22 mouse cellular contexts compared by ENCODE assay signal in genomic region chr16:95550496-95550895, GRCm38 (mm10). TPM values are rescaled to one million over a fixed set of nuclear protein-coding genes. Genes with fewer than 3 reads are reported as not detected.
DNase-seq lines count a peak whose midpoint lies in the region; ATAC-seq and TF ChIP-seq lines count a peak whose summit lies in the region.
"Had no signal": no experiment of that assay in that cellular context is flagged by ENCODE, and none has a peak within 500 bp of the region (broad histone marks: within the 10 kb centered on the region; RNA-seq: fewer than 3 reads in every experiment).

No protein-coding gene starts in this region.

- no peak for DNase-seq in heart, embryonic 10.5 days (ENCODE audit: low spot score)
- DNase-seq in heart, adult 9 months (ENCODE audit: low spot score in 2 of 2): no peak
- DNase-seq in embryonic facial prominence, embryonic 10.5 days (ENCODE audit: low spot score): no peak
- DNase-seq in embryo, embryonic 10.5 days (ENCODE audit: low spot score): no peak
- DNase-seq: adrenal gland, postnatal 10 days; B cell, adult 2 months; cerebellum, adult 11-12 months; cerebellum, adult 9-10 months; cerebellum, postnatal 25 days; gastrocnemius, postnatal 10 days; heart, adult 2 months; heart, postnatal 36 days had no signal

- TF ChIP-seq CTCF in E14TG2a.4 (conservative IDR thresholded peaks at IDR 0.05; ENCODE audit: low read length): no peak

- H3K27ac ChIP-seq in heart, embryonic 10.5 days: 0 out of 2 replicates have a peak overlapping the region, but pooled peaks have one; percentile 13
- H3K27ac ChIP-seq in embryonic facial prominence, embryonic 10.5 days (replicated peaks): peak overlapping the region; percentile 19; the same call in 1 of the 2 replicates
- H3K27ac ChIP-seq in limb, embryonic 15.5 days: no peak overlapping the region
- H3K27ac ChIP-seq: forebrain, embryonic 12.5 days; heart, adult 2 months; heart, embryonic 13.5 days had no signal

- H3K4me3 ChIP-seq in heart, embryonic 10.5 days: no peak overlapping the region
- 0 out of 2 replicates have a peak overlapping the region, but pooled peaks have one; percentile 13 for H3K4me3 ChIP-seq in E14TG2a.4 (replicated peaks; ENCODE audit: low read length)
- no peak overlapping the region for H3K4me3 ChIP-seq in embryonic facial prominence, embryonic 10.5 days
- H3K4me3 ChIP-seq in limb, embryonic 15.5 days: no peak overlapping the region
- H3K4me3 ChIP-seq: forebrain, embryonic 12.5 days; heart, adult 2 months; heart, embryonic 13.5 days had no signal

- no peak overlapping the region for H3K9ac ChIP-seq in limb, embryonic 15.5 days
- H3K9ac ChIP-seq: forebrain, embryonic 12.5 days; heart, embryonic 13.5 days had no signal

- H3K36me3 ChIP-seq in heart, embryonic 10.5 days: no peaks in the 10 kb centered on the region
- H3K36me3 ChIP-seq in E14TG2a.4 (ENCODE audit: insufficient read depth, low read length): no peaks in the 10 kb centered on the region
- no peaks in the 10 kb centered on the region for H3K36me3 ChIP-seq in embryonic facial prominence, embryonic 10.5 days (replicated peaks)
- H3K36me3 ChIP-seq in limb, embryonic 15.5 days: 0 out of 2 replicates have a peak, but pooled peaks cover 3% of the 10 kb centered on the region
- H3K36me3 ChIP-seq: forebrain, embryonic 12.5 days; heart, embryonic 13.5 days had no signal

- peaks cover 9% of the 10 kb centered on the region for H3K4me1 ChIP-seq in heart, embryonic 10.5 days
- peaks cover 25% of the 10 kb centered on the region for H3K4me1 ChIP-seq in E14TG2a.4 (replicated peaks; ENCODE audit: low read depth, low read length)
- peaks cover 14% of the 10 kb centered on the region for H3K4me1 ChIP-seq in embryonic facial prominence, embryonic 10.5 days
- peaks cover 8% of the 10 kb centered on the region; the same call in 1 of the 2 replicates for H3K4me1 ChIP-seq in limb, embryonic 15.5 days
- H3K4me1 ChIP-seq: forebrain, embryonic 12.5 days had no signal

- H3K27me3 ChIP-seq in heart, embryonic 10.5 days (ENCODE audit: insufficient read depth, poor library complexity, severe bottlenecking): no peaks in the 10 kb centered on the region
- H3K27me3 ChIP-seq in E14TG2a.4 (ENCODE audit: insufficient read depth, low read length): peaks cover 22% of the 10 kb centered on the region
- no peaks in the 10 kb centered on the region; the same call in 1 of the 2 replicates for H3K27me3 ChIP-seq in embryonic facial prominence, embryonic 10.5 days (replicated peaks; ENCODE audit: low read depth, poor library complexity, severe bottlenecking)
- no peaks in the 10 kb centered on the region for H3K27me3 ChIP-seq in limb, embryonic 15.5 days
- H3K27me3 ChIP-seq: forebrain, embryonic 12.5 days; heart, embryonic 13.5 days had no signal

- 0 out of 2 replicates have a peak, but pooled peaks have one; percentile 41 for ATAC-seq in limb, embryonic 15.5 days (ENCODE audit: insufficient number of reproducible peaks, low FRiP score, low TSS enrichment, low read depth)
- no peak for ATAC-seq in monocyte, adult 5-6 weeks (replicated peaks; ENCODE audit: insufficient number of reproducible peaks, low FRiP score, low TSS enrichment, poor library complexity, severe bottlenecking)
- ATAC-seq: CD4-positive, CD25-positive, alpha-beta regulatory T cell, adult 4 months; forebrain, embryonic 16.5 days; hindbrain, embryonic 16.5 days; inflammation-experienced regulatory T-cells, adult 6 months; Patski had no signal

- no peak overlapping the region for H3K4me2 ChIP-seq in limb, embryonic 15.5 days
- H3K4me2 ChIP-seq: forebrain, embryonic 12.5 days; heart, embryonic 13.5 days had no signal

- WGBS in heart, embryonic 10.5 days: 85% methylated on average over 5 of the region's 5 CpGs
- WGBS in embryonic facial prominence, embryonic 10.5 days: 84% methylated on average over 5 of the region's 5 CpGs
- WGBS in limb, embryonic 15.5 days: 76% methylated on average over 5 of the region's 5 CpGs

- H3K9me3 ChIP-seq in heart, embryonic 10.5 days: no peaks in the 10 kb centered on the region
- peaks cover 11% of the 10 kb centered on the region for H3K9me3 ChIP-seq in E14TG2a.4 (ENCODE audit: low read length)
- H3K9me3 ChIP-seq in embryonic facial prominence, embryonic 10.5 days: no peaks in the 10 kb centered on the region
- no peaks in the 10 kb centered on the region for H3K9me3 ChIP-seq in limb, embryonic 15.5 days
- H3K9me3 ChIP-seq: forebrain, embryonic 12.5 days; heart, embryonic 13.5 days had no signal

RNA-seq across cellular contexts. Expression of gene Erg, which starts 35.9 kb away (rescaled TPM):
- 4.7 and 5.9 TPM in 2 replicates for polyA plus RNA-seq in heart, embryonic 10.5 days (2016; fragmentation: Nextera tagmentation; extraction: Ambion mirVana)
- 2.3 and 2.8 TPM in 2 replicates for polyA plus RNA-seq in embryonic facial prominence, embryonic 10.5 days (2016; fragmentation: Nextera tagmentation; extraction: Ambion mirVana)
- 22.9 and 26.2 TPM in 2 replicates for polyA plus RNA-seq in limb, embryonic 15.5 days (2015; fragmentation: Nextera tagmentation; extraction: Ambion mirVana)
- total RNA-seq in monocyte, adult 5-6 weeks (2017): 1.1 TPM in 1 of 3 replicates, not detected in the others
- polyA plus RNA-seq: CD4-positive, CD25-positive, alpha-beta regulatory T cell, adult 4 months; inflammation-experienced regulatory T-cells, adult 6 months; Patski had no signal
